Mouse (Mus musculus) MEL (cell line): Measurements from ENCODE around the gene Mettl26. TPM values are rescaled to one million over a fixed set of nuclear protein-coding genes. Genes with fewer than 3 reads are reported as not detected.

ENCODE experiments used
- DNase-seq: peaks from one replicate; pipeline ENCODE4 v3.0.0; 2011; ENCODE audit warnings: low read depth, low spot score
- H3K27ac ChIP-seq: 2 replicates; pipeline ENCODE4 v1.5.1; 2012; ENCODE audit warnings: low read depth, mild to moderate bottlenecking, control low read depth, low read length, moderate library complexity; ENCODE audit not compliant: control insufficient read depth
- H3K27me3 ChIP-seq, 2 experiments: fragments of 150-350 bp in 1 of 2; sonication (generic) in 1 of 2; 2 replicates each; pipeline ENCODE4 v1.6.1; 2012; ENCODE audit warnings: low read length in 2 of 2, mild to moderate bottlenecking in 2 of 2, improper control_type of control experiment in 1 of 2, moderate library complexity in 1 of 2; ENCODE audit not compliant: insufficient read depth in 2 of 2, control insufficient read depth in 1 of 2
- H3K36me3 ChIP-seq, 2 experiments: 2 replicates each; pipeline ENCODE4 v1.6.1; 2012 to 2014; ENCODE audit warnings: low read length in 2 of 2, improper control_type of control experiment in 1 of 2, inconsistent platforms in 1 of 2, mild to moderate bottlenecking in 1 of 2; ENCODE audit not compliant: insufficient read depth in 2 of 2, control insufficient read depth in 1 of 2
- H3K4me1 ChIP-seq, 2 experiments: fragments of 150-350 bp in 1 of 2; sonication (generic) in 1 of 2; 2 replicates each; pipeline ENCODE4 v1.6.1; 2012; ENCODE audit warnings: low read length in 2 of 2, improper control_type of control experiment in 1 of 2, mild to moderate bottlenecking in 1 of 2; ENCODE audit not compliant: insufficient read depth in 2 of 2, control insufficient read depth in 1 of 2
- H3K4me3 ChIP-seq, 2 experiments: fragments of 150-350 bp in 1 of 2; sonication (generic) in 1 of 2; 2 replicates each; pipeline ENCODE4 v1.5.1; 2012; ENCODE audit warnings: low read depth in 2 of 2, low read length in 2 of 2, mild to moderate bottlenecking in 2 of 2, moderate library complexity in 2 of 2, control low read depth in 1 of 2, improper control_type of control experiment in 1 of 2; ENCODE audit not compliant: control insufficient read depth in 1 of 2, insufficient read depth in 1 of 2
- H3K79me2 ChIP-seq: 2 replicates; pipeline ENCODE4 v1.6.1; 2012; ENCODE audit warnings: mild to moderate bottlenecking, low read length, moderate library complexity; ENCODE audit not compliant: control insufficient read depth, poor library complexity, insufficient read depth
- H3K9ac ChIP-seq: 2 replicates; pipeline ENCODE4 v1.6.1; 2012; ENCODE audit warnings: low read depth, mild to moderate bottlenecking, control low read depth, low read length, moderate library complexity; ENCODE audit not compliant: control insufficient read depth, poor library complexity, severe bottlenecking
- H3K9me3 ChIP-seq: fragments of 150-350 bp; sonication (generic); replicated peaks from 2 replicates; pipeline ENCODE4 v1.6.1; 2012; ENCODE audit warnings: mild to moderate bottlenecking, low read length, improper control_type of control experiment, moderate library complexity; ENCODE audit not compliant: insufficient read depth
- CHD2 ChIP-seq: IDR thresholded peaks from 2 replicates; pipeline ENCODE4 v1.6.1; 2011; ENCODE audit warnings: low read length, improper control_type of control experiment
- CTCF ChIP-seq, 3 experiments: IDR thresholded peaks in 2 of 3; conservative IDR thresholded peaks in 1 of 3; 2 replicates each; pipeline ENCODE4 v1.5.1; 2011 to 2012; ENCODE audit warnings: low read length in 3 of 3, low read depth in 2 of 3, mild to moderate bottlenecking in 2 of 3, improper control_type of control experiment in 1 of 3, inconsistent platforms in 1 of 3, mixed read lengths in 1 of 3, moderate library complexity in 1 of 3; ENCODE audit not compliant: control insufficient read depth in 1 of 3, insufficient read depth in 1 of 3, poor library complexity in 1 of 3, severe bottlenecking in 1 of 3
- ELF1 ChIP-seq: IDR thresholded peaks from 2 replicates; pipeline ENCODE4 v1.6.1; 2014; ENCODE audit warnings: low read depth, mild to moderate bottlenecking, inconsistent platforms, low read length, improper control_type of control experiment, moderate library complexity
- ETS1 ChIP-seq: IDR thresholded peaks from 2 replicates; pipeline ENCODE4 v1.6.1; 2012; ENCODE audit warnings: low read depth, mild to moderate bottlenecking, inconsistent platforms, low read length, improper control_type of control experiment, moderate library complexity
- GATA1 ChIP-seq: IDR thresholded peaks from 2 replicates; pipeline ENCODE4 v1.6.1; 2011; ENCODE audit warnings: low read depth, low read length, improper control_type of control experiment
- HCFC1 ChIP-seq: IDR thresholded peaks from 2 replicates; pipeline ENCODE4 v1.6.1; 2012; ENCODE audit warnings: low read depth, mild to moderate bottlenecking, inconsistent platforms, low read length, improper control_type of control experiment, moderate library complexity
- JUND ChIP-seq: IDR thresholded peaks from 2 replicates; pipeline ENCODE4 v1.6.1; 2011; ENCODE audit warnings: low read depth, mild to moderate bottlenecking, improper control_type of control experiment, low read length
- MEF2A ChIP-seq: IDR thresholded peaks from 2 replicates; pipeline ENCODE4 v1.6.1; 2014; ENCODE audit warnings: low read depth, mild to moderate bottlenecking, inconsistent platforms, low read length, improper control_type of control experiment; ENCODE audit not compliant: poor library complexity, insufficient replicate concordance, severe bottlenecking; ENCODE audit errors: extremely low read depth
- MYB ChIP-seq: IDR thresholded peaks from 2 replicates; pipeline ENCODE4 v1.6.1; 2011; ENCODE audit warnings: mild to moderate bottlenecking, low read depth, low read length, improper control_type of control experiment
- MYC ChIP-seq: IDR thresholded peaks from 2 replicates; pipeline ENCODE4 v1.6.1; 2011; ENCODE audit warnings: low read depth, mild to moderate bottlenecking, low read length, improper control_type of control experiment, moderate library complexity
- NRF1 ChIP-seq: IDR thresholded peaks from 2 replicates; pipeline ENCODE4 v1.6.1; 2014; ENCODE audit warnings: low read depth, mild to moderate bottlenecking, inconsistent platforms, low read length, improper control_type of control experiment, moderate library complexity; ENCODE audit not compliant: poor library complexity, insufficient read depth, severe bottlenecking
- POLR2A ChIP-seq, 2 experiments: IDR thresholded peaks; 2 replicates each; pipeline ENCODE4 v1.6.1; 2011 to 2012; ENCODE audit warnings: low read length in 2 of 2, mild to moderate bottlenecking in 2 of 2, control low read depth in 1 of 2, improper control_type of control experiment in 1 of 2, low read depth in 1 of 2, moderate library complexity in 1 of 2; ENCODE audit not compliant: control insufficient read depth in 1 of 2, insufficient read depth in 1 of 2, poor library complexity in 1 of 2
- POLR2AphosphoS2 ChIP-seq: IDR thresholded peaks from 2 replicates; pipeline ENCODE4 v1.6.1; 2011; ENCODE audit warnings: low read length, improper control_type of control experiment
- POLR2AphosphoS5 ChIP-seq: IDR thresholded peaks from 2 replicates; pipeline ENCODE4 v1.6.1; 2012; ENCODE audit warnings: low read depth, borderline replicate concordance, mild to moderate bottlenecking, inconsistent platforms, low read length, moderate library complexity, mixed read lengths
- RAD21 ChIP-seq: IDR thresholded peaks from 2 replicates; pipeline ENCODE4 v1.6.1; 2011; ENCODE audit warnings: mild to moderate bottlenecking, low read depth, low read length, improper control_type of control experiment
- SIN3A ChIP-seq: IDR thresholded peaks from 2 replicates; pipeline ENCODE4 v1.6.1; 2012; ENCODE audit warnings: low read length, improper control_type of control experiment, inconsistent platforms
- SMC3 ChIP-seq: IDR thresholded peaks from 2 replicates; pipeline ENCODE4 v1.6.1; 2011; ENCODE audit warnings: low read depth, low read length, improper control_type of control experiment
- TAL1 ChIP-seq: IDR thresholded peaks from 2 replicates; pipeline ENCODE4 v1.6.1; 2012; ENCODE audit warnings: mild to moderate bottlenecking, inconsistent platforms, low read length, moderate library complexity, mixed read lengths
- TBP ChIP-seq: IDR thresholded peaks from 2 replicates; pipeline ENCODE4 v1.8.0; 2011; ENCODE audit warnings: low read depth, low read length, improper control_type of control experiment
- TCF12 ChIP-seq: IDR thresholded peaks from 2 replicates; pipeline ENCODE4 v1.6.1; 2014; ENCODE audit warnings: low read depth, mild to moderate bottlenecking, inconsistent platforms, low read length, improper control_type of control experiment, moderate library complexity
- USF2 ChIP-seq, 2 experiments: IDR thresholded peaks; 2 replicates each; pipeline ENCODE4 v1.6.1; 2011 to 2012; ENCODE audit warnings: improper control_type of control experiment in 2 of 2, low read length in 2 of 2, borderline replicate concordance in 1 of 2, inconsistent platforms in 1 of 2, low read depth in 1 of 2, mild to moderate bottlenecking in 1 of 2; ENCODE audit not compliant: insufficient read depth in 1 of 2
- ZKSCAN1 ChIP-seq: IDR thresholded peaks from 2 replicates; pipeline ENCODE4 v1.6.1; 2012; ENCODE audit warnings: low read depth, mild to moderate bottlenecking, inconsistent platforms, low read length, improper control_type of control experiment, moderate library complexity
- ZMIZ1 ChIP-seq: IDR thresholded peaks from 2 replicates; pipeline ENCODE4 v1.6.1; 2012; ENCODE audit warnings: low read depth, mild to moderate bottlenecking, inconsistent platforms, low read length, improper control_type of control experiment, moderate library complexity
- polyA plus RNA-seq, 2 experiments: library from polyadenylated mRNA; stranded (reverse) in 1 of 2; unstranded in 1 of 2; fragments of >175 nt in 1 of 2; fragments of >200 nt in 1 of 2; gene quantifications; 2 replicates each; pipeline versions ENCODE4 v1.2.1 to v1.2.4; 2012; ENCODE audit warnings: low replicate concordance in 2 of 2, low read depth in 1 of 2; ENCODE audit not compliant: insufficient read length in 2 of 2, insufficient read depth in 1 of 2, missing spikeins in 1 of 2
- total RNA-seq: library from RNA; depleted of rRNA; stranded (reverse); fragments of 300-350 nt; gene quantifications from 2 replicates; pipeline ENCODE4 v1.2.3, GENCODE M21; 2012

The Mettl26 gene
- total and polyA plus RNA-seq, 3 experiments = 31.7 to 50.6 TPM; not detected in 1

GRCm38 (mm10) chr17:25836397-25837075 is 38.3 kb upstream of the Mettl26 start:
- Histone ChIP-seq H3K9ac (no peak overlapping the region), H3K27me3 (no peaks in the 10 kb centered on the region), H3K27ac (no peak overlapping the region), H3K4me1 (peaks cover 2 to 12% of the 10 kb centered on the region in 2 experiments; a peak in 3 of 4 replicates), H3K4me3 (no peak overlapping the region), H3K36me3 (peaks cover 0 to 2% of the 10 kb centered on the region in 2 experiments; a peak in 2 of 4 replicates), H3K79me2 (peaks cover 29% of the 10 kb centered on the region), H3K9me3 (no peaks in the 10 kb centered on the region)
- TF ChIP-seq JUND (no peak), SIN3A (no peak), MEF2A (no peak), POLR2A (IDR thresholded peaks at IDR 0.05; ENCODE audit: control insufficient read depth in 1 of 2, insufficient read depth in 1 of 2, low read depth in 1 of 2, low read length in 2 of 2, poor library complexity in 1 of 2) (no peak; a peak in 2 of 4 replicates), ZKSCAN1 (no peak), GATA1 (no peak)
- DNase-seq = no peak

DNA sequence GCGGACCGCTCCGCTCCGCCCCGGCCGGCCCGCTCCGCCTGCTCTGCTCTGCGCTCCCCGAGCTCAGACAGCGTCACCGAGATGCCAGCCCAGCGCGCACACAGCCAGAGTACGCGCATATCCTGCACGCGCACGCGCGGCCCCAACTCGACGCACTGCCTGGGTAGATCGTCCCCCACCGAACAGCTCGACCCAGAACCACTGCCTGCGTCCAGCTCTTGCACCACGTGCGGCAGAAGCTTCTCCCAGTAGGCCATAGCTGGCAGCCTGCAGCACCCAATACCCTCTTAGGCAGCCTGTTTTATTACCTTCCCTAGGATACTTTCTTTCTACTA is 37.8 kb upstream of the Mettl26 start, which contains the start of gene Rhbdl1:
Rhbdl1 (minus strand) TSS at position 220 of the 335 bp plus-strand sequence.
- Histone ChIP-seq H3K9ac (no peak within 1 kb of the TSS), H3K27ac (no peak within 1 kb of the TSS), H3K27me3 (no peaks in the 10 kb centered on the region), H3K4me3 (no peak within 1 kb of the TSS), H3K9me3 (no peaks in the 10 kb centered on the region), H3K36me3 (no peaks in the 10 kb centered on the region; a peak in 2 of 4 replicates), H3K79me2 (peaks cover 24% of the 10 kb centered on the region), H3K4me1 (peaks cover 2 to 8% of the 10 kb centered on the region in 2 experiments; a peak in 3 of 4 replicates)
- TF ChIP-seq CHD2 (no peak), TAL1 (no peak), ZKSCAN1 (no peak), GATA1 (no peak)
- DNase-seq = no peak

GRCm38 (mm10) chr17:25837533-25837932 is 37.3 kb upstream of the Mettl26 start:
- Histone ChIP-seq H3K4me1 (peaks cover 2 to 8% of the 10 kb centered on the region in 2 experiments; a peak in 3 of 4 replicates), H3K27me3 (no peaks in the 10 kb centered on the region), H3K9ac (no peak overlapping the region), H3K79me2 (peaks cover 20% of the 10 kb centered on the region), H3K4me3 (no peak overlapping the region), H3K27ac (no peak overlapping the region), H3K36me3 (no peaks in the 10 kb centered on the region; a peak in 2 of 4 replicates), H3K9me3 (no peaks in the 10 kb centered on the region)
- no peak for DNase-seq
- TF ChIP-seq JUND = no peak
- no peak for TF ChIP-seq GATA1
- TF ChIP-seq ZKSCAN1 = no peak
- TF ChIP-seq POLR2AphosphoS2 = no peak; the same call in 1 of the 2 replicates
- no peak for TF ChIP-seq SMC3
- TF ChIP-seq RAD21 = no peak
- TF ChIP-seq MYC = no peak
- no peak for TF ChIP-seq TBP
- TF ChIP-seq ETS1 = no peak
- TF ChIP-seq ZMIZ1 = no peak
- TF ChIP-seq ELF1 = no peak
- TF ChIP-seq CHD2 = no peak
- TF ChIP-seq MYB = no peak
- TF ChIP-seq TCF12 = no peak
- no peak for TF ChIP-seq USF2 (IDR thresholded peaks at IDR 0.05; ENCODE audit: borderline replicate concordance in 1 of 2, insufficient read depth in 1 of 2, low read depth in 1 of 2, low read length in 2 of 2)
- TF ChIP-seq CTCF (IDR thresholded peaks at IDR 0.05 in 2 of 3, conservative IDR thresholded peaks at IDR 0.05 in 1 of 3; ENCODE audit: control insufficient read depth in 1 of 3, insufficient read depth in 1 of 3, low read depth in 2 of 3, low read length in 3 of 3, poor library complexity in 1 of 3, severe bottlenecking in 1 of 3) = no peak
- no peak for TF ChIP-seq HCFC1
- TF ChIP-seq NRF1 = no peak
- no peak for TF ChIP-seq POLR2AphosphoS5
